Mouse (Mus musculus): Measurements from ENCODE around the gene Inpp5b. TPM values are rescaled to one million over a fixed set of nuclear protein-coding genes. Genes with fewer than 3 reads are reported as not detected.
A peak's percentile ranks its signal among the peaks of the same experiment; 100 is the strongest.
"Not testable (repeated sequence)": the region's sequence is repeated elsewhere in the genome, so short reads cannot be mapped to it uniquely, and the experiment has no call there.

Gene Inpp5b
- total RNA-seq, 2 experiments from 2014 or later = 35.8 to 49.7 TPM

DNA sequence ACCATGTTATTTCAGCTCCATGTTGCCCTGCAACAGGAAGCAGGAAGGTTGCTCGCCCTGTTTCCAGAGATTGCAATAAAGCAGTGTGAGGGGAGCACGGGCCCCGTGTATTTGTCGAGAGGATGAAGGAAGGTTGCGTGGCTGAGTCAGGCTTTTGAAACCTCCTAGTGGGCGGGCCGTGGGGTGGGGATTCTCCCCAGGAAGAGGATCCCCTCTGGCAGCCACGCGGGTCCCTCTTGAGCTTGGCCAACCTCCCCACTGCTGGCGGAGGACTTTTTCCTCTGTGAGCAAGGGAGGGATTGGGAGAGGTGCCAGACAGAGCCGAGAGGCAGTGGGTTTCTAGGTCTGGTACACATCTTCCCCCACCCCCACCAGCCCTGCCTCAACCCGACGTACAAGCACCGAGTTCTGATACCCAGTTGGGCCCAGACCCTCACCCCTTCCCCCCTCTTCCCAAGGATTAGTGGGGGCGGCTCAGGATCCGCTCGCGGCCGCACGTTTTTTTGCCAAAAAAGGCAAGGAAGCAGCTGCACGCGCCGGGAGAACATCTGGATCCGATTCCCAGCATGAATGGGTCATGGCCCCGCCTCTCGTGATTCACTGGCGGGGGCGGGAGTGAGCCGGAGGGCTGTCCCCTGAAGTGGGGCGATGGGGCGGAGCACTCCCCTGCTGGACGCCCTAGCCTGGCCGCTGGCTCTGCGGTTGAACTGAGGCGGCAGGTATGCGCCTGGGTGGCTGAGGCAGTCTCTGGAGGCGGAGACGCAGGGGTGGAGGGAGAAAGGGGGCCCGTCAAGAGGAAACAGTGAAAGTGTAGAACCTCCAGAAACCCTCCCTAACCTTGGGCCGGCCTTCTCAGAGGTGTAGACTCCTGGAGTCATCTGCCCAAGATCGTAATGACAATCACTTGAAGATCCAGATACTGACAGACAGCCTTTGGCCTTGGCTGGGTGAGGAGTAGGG, 32.9 kb upstream of the Inpp5b start:
- intact Hi-C loops (cut with DNase I) = no loop called here
- peak; percentile 58 to 73 for DNase-seq (ENCODE audit: low spot score in 2 of 2)

DNA sequence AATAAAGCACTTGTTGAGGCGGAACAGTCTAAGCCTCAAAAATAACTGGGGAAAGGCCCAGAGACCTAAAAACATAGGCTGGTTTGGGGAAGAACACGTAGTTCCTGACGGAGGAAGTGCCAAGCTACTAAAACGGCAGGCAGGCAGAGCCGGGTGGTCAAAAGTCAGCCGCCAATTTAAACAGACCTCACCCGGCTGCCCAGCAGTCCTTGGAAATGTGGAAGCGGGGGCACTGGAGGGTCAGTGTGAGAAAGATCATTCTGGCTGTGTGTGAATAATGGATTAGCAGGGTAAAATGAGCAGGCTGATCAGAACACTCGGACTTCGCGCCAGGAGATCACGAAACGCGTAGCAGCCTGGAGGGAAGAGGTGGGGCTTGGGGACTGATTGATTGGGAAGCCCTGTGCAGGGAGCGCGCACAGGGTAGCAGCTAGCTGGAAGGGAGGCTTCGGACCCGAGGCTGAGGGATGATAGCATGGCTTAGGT, 31.6 kb upstream of the Inpp5b start:
- DNase-seq (ENCODE audit: low spot score in 2 of 2) = no peak
- intact Hi-C loops (cut with DNase I) = no loop called here

DNA sequence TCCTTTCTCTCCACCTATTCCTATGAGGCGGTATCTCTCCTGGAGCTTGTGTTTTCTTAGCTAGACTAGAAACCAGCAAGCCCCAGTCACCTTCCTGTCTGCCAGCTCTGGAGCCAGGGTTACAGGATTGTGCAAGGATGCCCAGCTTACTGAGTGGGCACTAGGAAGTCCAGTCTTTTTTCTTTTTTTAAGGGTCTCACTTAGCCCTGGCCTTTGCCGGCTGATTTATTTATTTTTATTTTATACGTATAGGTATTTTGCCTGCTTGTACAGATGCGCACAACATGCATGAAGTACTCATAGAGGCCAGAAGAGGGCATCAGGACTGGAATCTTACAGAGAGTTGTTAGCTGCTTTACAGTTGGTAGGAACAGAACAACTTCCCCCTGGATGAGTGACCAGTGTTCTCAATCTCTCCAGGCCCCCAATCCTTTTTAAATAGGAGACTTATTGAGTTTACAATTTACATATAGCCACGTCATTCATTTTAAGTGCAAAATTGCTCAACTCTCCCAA, 30.8 kb upstream of the Inpp5b start:
- peak in 1 of 2 experiments; percentile 35 for DNase-seq (ENCODE audit: low spot score in 2 of 2)
- intact Hi-C loops (cut with DNase I) = no loop called here

DNA sequence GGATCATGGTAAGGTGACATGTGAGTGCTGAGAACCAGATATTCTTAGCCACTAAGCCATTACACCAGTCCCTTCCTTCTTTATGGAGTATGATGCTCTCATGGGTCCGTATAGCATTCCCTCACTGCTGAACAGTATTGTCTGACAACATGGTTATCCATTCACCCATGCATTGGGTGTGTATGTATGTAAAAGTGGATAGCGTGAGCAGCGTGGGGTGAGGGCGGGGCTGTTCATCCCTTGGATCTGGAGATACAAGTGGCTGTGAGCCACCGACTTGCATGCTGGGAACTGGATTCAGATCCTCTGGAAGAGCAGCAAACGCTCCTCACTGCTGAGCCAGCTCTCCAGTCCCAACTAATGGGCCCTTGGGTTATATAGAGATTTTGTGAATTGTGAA, 29.0 kb upstream of the Inpp5b start:
- intact Hi-C loops (cut with DNase I) = no loop called here
- DNase-seq (ENCODE audit: low spot score in 2 of 2) = no peak

DNA sequence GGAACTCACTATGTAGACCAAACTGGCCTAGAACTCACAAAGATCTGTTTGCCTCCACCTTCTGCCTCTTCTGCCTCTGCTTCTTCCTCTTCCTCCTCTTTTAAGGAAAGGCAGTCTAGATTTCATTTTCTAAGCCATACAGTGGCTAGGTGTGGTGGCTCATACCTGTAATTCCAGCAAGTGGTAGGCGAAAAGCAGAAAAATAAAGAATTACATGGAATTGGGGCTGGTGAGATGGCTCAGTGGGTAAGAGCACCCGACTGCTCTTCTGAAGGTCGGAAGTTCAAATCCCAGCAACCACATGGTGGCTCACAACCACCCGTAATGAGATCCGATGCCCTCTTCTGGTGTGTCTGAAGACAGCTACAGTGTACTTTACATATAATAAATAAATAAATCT, 27.8 kb upstream of the Inpp5b start:
- DNase-seq (ENCODE audit: low spot score in 2 of 2); intact Hi-C loops (cut with DNase I): not testable (repeated sequence)

DNA sequence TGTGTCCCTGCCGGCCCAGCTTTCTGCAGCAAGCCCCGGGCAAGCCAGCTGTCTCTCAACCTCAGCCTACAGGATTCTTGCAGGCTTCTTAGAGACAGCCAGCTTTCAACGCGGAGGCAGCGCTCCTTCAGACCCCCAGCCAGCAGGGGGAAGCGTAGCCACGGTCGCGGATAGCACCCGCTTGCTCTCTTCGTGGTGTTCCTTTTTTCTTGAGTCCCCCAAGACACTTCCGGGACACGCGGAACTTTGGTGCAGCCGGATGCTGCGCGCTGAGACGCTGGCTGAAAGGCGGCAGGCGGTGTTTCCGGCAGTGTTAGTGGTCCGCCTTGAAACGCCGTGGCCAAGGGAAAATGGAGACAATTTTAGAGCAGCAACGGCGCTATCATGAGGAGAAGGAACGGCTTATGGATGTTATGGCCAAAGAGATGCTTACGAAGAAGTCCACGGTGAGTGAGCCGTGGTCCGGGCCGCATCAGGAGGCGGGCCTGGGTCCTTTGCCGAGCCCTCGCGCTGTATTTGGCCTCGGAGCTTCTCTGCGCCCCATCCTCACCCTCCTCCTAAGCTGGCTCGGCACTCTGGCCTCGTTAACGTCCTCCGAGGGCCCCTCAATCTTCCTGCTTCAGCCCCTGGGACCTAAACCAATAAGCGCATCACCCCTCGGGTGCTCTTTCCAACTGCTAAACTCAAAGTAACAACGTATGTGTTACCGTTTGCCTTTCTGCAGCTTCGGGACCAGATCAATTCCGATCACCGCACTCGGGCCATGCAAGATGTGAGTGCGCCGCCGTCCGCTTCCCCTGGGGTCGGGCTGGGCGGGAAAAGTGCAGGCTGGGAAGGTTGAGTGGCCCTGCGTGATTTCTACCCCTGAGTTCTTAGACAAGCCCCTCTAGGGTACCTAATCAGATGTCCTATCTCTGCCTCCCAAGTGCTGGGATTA, 26.8 kb upstream of the Inpp5b start, which contains the start of gene Sf3a3:
Sf3a3 (plus strand) TSS at position 232 of the 937 bp plus-strand sequence.
- DNase-seq (ENCODE audit: low spot score in 2 of 2) = peak; percentile 93 to 95
- intact Hi-C loops (cut with DNase I) = no loop called here

DNA sequence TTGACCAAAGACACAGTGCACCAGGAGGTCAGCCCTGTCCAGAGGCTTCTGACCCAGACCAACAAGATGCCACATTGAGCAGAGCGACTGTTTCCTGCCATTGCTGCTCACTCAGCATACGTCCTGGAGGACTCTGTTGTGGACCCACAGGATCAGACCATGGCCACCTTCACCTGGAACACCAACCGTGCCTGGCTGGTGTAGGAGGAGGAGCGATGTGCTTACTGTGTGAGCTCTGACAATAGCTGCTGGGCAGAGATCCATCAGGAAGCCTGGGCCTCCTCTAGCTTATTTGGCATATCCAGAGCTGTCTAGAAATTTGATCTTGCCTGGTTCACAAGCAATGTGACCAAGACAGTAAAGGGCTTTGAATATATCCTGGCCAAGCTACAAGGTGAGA, 22.5 kb upstream of the Inpp5b start:
- DNase-seq (ENCODE audit: low spot score in 2 of 2) = no peak
- intact Hi-C loops (cut with DNase I) = no loop called here

DNA sequence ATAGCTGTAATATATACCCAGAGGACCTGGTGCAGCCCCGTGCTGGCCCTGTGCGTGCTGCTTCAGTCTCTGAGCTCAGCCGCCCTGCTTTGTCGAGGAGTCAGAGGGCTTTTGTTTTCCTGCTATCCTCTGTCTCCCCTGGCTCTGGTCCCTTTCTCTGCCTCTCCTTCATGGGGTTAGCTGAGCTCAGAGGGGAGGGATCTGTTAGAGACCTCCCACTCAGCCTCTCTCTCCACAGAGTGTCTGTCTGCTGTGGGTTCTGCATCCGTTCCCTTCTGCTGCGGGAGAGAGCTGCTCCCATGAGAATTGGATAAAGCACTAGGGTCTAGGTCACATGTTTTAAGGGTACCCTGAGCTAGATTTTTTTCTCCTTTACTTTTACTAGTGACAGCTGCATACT, 15.5 kb upstream of the Inpp5b start:
- intact Hi-C loops (cut with DNase I) = no loop called here
- DNase-seq (ENCODE audit: low spot score in 2 of 2) = no peak

DNA sequence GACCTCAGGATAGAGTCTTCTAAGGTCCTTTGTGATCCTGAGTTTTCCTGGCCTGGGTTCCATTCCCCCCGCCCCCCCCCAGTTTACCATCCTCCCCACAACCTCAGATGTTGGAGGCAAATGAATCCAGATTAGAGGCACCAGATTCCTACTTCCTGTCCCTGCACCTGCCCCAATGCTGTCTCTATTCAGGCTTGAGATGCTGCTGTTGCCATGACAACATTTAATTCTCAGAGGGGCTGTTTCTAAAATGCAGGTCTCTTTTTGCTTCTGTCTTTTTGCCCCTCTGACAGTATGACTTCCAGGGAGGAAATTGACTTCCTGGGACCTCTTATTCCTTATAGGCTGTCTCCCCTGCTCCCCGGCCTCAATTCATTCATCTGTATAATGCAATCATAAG, 4.7 kb upstream of the Inpp5b start:
- intact Hi-C loops (cut with DNase I) = no loop called here
- DNase-seq (ENCODE audit: low spot score in 2 of 2) = no peak

DNA sequence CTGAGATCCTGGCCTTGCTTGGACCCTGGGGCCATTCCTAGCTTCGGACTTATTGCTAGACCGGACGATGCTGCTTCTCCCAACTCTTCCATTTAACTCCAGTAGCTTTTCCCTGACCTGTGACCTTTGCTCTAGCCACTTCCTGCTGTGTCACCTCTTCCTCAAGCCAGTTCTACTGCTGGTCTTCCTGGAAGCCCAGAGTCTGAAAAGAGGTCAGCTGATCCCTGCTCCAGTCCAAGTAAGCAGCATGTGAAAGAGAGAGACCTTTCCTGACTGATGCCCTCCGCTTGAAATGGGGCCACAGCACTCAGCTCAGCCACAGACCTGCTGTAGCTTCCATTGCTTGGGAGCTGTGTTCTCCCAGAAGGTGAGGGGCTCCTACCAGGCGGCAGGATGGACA, 4.2 kb upstream of the Inpp5b start:
- intact Hi-C loops (cut with DNase I) = no loop called here
- DNase-seq (ENCODE audit: low spot score in 2 of 2) = no peak

DNA sequence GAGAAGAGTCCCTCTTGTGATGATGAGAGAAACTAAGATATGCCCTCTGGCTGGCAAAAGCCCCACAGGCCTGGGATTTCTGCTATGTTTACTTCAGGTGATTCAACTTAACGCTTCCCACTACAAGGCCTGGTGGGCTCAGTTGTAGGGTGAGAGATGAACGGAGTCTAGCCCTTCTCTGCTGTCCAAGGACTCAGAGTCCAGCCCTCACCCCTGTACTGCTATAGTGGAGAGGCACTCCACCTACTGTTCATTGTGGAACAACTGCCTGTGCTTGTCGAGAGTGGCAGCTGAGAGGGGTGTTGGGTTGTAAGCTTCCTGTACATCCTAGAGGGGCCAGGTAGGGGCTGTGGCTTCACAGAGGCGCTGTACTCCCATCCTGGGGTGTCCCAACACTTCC, 3.6 kb upstream of the Inpp5b start:
- intact Hi-C loops (cut with DNase I) = no loop called here

DNA sequence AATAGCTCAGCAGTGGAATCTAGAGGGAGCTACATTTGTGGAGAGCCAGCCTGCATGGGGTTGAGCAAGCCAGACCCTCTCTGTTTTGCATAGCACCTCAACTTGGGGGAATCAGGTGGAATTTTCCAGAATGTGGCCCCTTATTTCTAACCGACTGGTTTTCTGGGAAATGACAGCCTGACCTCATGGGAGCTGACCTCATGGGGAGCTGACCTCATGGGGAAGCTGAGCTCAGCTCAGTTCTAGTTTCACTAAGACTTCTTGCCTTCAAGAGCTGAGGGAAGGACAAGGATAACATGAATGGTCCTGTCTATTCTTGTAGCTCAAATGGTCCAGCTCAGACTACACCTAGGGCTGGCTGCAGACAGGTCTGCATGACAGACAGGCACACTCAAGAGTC, 2.9 kb upstream of the Inpp5b start:
- intact Hi-C loops (cut with DNase I) = no loop called here

More for the DNA sequence above, 3.6 kb upstream of the Inpp5b start:
- DNase-seq (ENCODE audit: low spot score in 2 of 2) = no peak

DNA sequence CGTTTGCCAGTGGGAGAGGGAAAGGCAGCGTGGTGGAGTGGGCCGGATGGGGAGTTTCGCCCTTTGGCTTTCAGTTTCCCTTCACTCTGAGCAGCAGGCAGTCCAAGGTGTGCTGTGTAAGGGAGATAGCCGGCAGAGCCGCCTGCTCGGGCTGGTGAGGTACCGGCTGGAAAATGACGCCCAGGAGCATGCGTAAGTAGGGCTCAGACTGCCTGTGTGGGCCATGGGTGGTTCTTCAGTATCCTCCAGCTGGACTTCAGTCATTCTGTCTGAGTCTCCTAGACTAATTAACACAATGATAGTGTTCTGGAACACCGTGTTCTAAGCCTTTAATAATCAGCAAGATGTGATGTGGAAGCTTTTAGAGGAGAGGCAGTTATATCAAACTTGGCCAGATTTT, 1.2 kb downstream of the Inpp5b start:
- no peak for DNase-seq (ENCODE audit: low spot score in 2 of 2)

More for the DNA sequence above, 2.9 kb upstream of the Inpp5b start:
- no peak for DNase-seq (ENCODE audit: low spot score in 2 of 2)

DNA sequence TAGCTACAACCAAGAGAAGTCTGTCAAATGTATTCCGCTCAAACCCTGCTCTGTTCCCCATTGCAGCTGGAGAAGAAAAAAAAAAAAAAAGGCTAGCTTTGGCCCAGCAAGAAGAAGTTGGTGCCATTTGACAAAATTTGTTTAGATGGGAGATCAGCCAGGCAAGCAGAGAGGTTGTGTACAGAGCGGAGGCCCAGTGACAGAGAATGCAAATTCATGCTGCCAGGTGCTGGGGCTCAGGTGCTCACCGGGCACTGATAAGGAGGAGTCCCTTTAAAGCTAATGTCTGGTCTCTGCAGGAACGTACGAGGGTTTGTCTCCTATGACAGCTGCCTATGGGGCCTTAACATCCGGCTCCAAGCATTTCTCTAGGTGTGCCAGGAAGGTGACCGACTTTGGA, 4.9 kb downstream of the Inpp5b start:
- intact Hi-C loops (cut with DNase I) = no loop called here
- DNase-seq (ENCODE audit: low spot score in 2 of 2) = no peak

More for the DNA sequence above, 1.2 kb downstream of the Inpp5b start:
- intact Hi-C loops (cut with DNase I) = no loop called here

DNA sequence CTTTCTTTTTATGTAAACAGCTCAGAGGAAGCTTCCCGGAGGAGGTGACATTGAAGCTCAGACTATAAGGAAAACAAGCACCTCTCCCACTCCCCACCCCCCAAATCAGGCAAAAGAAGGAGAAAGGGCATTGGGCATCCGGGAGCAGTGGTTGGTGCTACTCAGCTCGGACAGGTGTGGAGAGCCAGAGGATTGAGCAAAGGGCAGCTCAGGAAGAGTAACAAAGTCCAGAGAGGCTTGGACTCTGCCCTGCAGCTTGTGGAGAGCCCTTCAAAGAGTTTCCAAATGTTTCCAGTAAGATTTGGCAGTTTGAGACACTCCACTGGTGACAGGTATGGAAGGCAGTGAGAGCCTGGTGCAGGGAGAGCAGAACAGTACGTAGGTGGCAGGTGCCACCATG, 6.2 kb downstream of the Inpp5b start:
- intact Hi-C loops (cut with DNase I) = no loop called here
- DNase-seq (ENCODE audit: low spot score in 2 of 2) = no peak

DNA sequence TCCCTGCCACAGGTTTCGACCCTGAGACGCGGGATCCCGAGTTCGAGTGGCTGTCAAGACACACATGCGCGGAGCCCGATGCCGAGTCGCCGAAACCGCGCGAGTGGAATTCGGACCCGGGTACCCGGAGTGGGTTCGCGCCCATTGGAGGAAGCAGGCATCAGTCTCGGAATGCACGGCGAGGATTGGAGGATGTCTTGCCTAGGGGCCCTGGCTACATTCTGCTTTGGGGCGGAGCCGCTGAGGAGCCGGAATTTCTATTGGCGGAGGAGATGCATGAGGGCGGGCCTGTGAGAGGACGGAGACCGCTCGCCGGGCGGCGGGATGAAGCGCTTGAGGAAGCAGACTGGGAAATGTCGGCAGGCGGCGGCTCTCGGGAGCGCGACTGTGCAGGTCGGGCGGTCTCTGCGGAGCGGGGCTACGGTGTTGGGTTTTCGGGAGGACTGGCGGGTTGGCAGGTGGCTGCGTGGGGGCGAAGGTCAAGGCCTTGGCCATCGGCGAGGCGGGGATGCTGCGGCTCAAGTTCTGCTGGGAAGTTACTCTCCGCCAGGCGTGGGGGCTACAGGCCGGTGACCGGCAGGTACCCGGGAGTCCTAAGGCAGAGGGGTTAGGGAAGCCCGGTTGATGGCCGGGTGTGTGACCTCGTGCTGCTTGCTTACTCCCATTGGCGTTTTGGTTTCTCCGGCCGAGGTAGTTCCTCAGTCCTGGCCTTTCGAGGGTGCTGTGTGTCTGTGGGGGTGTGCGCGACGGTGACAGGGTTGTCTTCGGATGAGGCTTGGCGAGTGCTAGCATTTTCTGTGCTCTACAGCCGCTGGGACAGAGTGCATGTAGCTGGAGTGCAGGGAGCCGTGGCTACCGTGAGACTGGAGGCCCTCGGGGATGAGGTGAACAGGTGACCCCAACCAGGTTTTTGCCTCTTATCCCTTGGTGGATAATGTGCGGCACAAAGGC, 9.9 kb downstream of the Inpp5b start:
- DNase-seq (ENCODE audit: low spot score in 2 of 2) = peak; percentile 97 to 99
- intact Hi-C loops (cut with DNase I) = no loop called here

DNA sequence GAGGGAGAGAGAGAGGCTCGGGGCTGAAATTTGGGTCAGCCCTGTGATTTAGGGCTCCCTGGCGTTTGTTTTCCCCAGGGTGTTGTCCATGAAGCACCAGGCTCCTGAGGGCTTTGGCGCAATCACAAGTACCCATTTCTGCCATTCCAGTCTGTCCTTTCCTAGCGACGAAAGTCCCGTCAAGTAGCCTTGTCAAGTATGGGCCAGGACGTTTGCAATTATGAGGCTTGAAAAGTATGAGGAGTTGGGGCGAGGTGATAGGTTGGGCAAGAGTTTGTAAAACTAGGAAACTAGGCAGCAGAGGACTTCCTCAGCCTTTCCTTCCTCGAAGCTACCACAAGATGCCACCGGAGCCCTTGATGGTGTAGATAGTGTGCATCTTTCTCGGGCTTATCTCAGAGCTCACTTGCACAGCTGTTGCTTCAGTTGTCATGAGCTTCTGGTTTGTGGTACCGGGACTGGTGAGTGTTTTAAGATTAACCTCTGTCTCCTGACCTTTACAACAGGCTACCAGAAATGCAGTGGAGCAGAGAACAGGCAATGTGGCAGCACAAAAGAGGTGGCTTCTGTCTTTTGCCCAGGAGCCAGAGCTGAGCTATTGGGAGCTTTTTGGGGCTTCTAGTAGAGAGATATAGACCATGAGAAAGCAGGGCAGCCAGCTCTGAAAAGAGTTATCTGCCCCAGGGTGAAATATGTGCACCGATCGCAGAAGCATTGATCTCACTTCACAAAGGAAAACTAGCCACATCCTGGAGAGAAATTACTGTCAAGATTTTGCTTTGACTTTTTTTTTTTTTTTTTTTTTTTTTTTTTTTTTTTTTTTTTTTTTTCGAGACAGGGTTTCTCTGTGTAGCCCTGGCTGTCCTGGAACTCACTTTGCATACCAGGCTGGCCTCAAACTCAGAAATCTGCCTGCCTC, 10.9 kb downstream of the Inpp5b start:
- DNase-seq (ENCODE audit: low spot score in 2 of 2) = no peak
- intact Hi-C loops (cut with DNase I) = no loop called here

DNA sequence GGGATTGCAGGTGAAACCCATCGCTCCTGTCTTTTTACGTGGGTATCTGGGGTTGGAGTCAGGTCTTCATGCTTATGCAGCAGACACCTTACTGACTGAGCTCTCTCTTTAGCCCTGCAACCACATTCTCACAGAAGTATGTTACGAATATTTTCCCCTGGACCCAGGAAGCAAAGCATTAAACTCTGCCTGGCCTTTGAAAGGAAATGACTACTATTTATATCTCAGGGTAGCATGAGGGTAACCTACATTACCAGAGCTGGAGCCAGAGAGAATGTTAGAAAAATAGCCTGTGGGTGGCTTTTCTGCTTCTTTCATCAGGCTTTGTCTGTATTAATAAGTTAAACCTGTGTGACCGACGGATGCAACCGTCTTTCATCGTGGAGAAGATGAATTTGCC, 13.9 kb downstream of the Inpp5b start:
- no peak for DNase-seq (ENCODE audit: low spot score in 2 of 2)
- intact Hi-C loops (cut with DNase I) = no loop called here
